Mouse (Mus musculus) induced T-regulatory cell, adult 2 months (primary cell): ENCODE data around the gene Csnk1e.
"Not testable (repeated sequence)": the region's sequence is repeated elsewhere in the genome, so short reads cannot be mapped to it uniquely, and the experiment has no call there.

Source experiments
- DNase-seq: peaks from one replicate; pipeline ENCODE4 v3.0.0-alpha.2; 2012; ENCODE audit warnings: low read depth

Gene Csnk1e

DNA sequence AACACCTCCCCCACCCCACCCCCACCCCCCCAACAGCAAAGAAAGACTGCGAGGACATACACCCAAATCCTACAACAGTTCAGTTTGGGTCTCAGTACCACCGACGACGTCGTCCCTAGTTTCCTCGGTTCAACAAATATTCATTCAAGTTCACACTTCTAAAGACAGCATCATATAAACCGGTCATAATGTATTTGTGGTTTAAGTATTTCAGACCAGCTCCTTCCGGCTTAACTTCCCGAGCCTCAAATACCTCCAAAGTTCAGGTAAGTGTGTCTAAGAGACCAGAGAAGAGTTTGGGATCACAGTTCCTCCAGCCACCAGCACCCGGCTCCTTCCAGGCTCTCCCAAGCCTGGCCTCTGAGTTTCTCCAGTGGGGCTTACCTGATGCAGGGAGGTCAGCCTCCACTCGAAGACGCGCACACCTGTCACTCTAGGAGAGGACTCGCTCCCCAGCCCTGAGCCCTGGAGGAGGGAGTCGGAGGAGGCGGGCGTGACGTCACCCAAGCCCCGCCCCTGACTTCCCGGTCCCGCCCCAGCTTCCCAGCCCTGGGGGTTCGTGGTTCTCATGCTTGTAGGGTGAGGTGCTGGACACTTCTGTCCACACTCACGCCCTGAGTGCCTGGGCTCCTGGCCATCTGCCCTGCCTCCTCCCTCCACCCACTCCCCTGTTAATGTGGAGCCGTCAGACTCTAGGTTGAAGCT is at the start of gene Csnk1e:
Gene Csnk1e, minus strand, starts transcription at position 461 of the 705 bp plus-strand sequence.
- peak; percentile 70 for DNase-seq

DNA sequence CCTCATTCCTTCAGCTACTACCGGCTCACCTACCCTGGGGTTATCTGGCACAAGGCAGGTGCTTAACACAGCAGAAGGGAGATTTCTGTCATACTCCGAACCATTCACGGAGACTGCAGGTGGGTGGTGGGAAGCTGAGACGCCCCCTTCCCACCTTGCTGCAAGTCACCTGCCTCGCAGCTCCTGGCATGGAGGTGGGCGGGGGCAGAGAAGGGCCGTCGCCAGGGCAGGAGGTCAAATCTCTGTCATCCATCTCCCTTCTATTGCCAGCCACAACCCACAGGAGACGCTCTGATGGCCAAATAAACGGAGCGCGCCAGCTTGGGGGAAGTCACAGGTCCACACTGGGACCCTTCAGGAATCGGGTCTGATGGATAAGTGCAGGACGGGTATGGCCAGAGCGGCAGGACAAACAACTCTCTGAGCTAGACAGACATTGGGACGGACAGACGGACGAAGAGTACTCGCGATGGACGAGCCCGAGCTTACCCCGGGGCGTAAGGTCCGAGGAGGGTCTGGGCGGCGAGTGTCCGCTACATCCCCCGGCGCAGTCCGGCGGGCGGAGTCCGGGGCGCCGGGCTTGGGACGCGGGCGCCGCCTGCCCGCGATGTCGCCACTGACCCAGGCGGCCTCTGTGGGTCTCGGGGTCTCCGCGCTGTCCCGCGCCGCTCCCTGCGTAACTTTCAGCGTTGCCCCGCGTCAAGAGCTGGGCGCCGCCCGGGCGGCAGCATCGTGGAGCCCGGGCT is 49.5 kb upstream of the Csnk1e start, which contains the start of gene Kcnj4:
Gene Kcnj4, minus strand, starts transcription at position 535 of the 746 bp plus-strand sequence.
- no peak for DNase-seq

DNA sequence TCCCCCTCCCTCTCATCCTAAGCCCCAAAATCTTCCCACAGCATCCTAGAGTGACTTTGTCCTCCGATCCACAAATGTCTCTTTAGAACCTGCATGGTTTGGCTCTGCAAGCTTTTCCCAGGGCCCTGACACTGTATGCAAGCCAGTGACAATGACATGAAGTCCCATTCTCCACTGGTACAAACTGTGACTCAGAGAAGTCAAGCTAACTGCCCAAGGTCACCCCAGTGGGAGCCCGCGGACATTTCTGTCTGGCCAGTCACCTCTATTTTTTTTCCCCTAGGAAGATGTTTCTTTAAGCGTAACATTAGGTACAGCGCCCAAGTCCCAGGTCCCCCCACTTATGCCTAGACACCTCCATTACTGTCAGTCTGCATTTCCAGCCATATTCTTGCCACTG is 48.1 kb upstream of the Csnk1e start:
- DNase-seq: no peak

DNA sequence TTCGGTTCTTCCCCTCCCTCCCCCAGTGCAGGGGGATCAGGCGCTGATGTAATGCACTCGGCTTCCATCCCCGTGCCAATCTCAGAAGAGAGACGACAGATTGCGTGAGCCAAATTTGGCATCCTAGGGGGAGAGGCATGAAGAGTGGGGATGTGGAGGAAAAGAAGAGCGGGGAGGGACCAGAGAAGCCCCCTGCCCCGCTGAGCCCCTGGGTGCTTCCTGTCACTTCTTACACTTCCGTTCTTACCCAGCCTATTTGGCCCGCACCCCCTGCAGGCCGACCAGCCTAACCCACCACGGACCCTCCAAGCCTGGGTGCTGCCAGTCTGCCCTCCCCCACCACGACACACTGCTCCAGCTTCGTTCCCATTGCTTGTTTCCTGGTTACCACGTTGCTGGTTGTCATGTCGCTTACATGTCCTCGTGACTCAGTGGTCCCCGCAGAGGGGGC is 47.5 kb upstream of the Csnk1e start:
- no peak for DNase-seq

- no peak for DNase-seq
Measured at GRCm38 (mm10) chr15:79500110-79500509, 44.7 kb upstream of the Csnk1e start.

DNA sequence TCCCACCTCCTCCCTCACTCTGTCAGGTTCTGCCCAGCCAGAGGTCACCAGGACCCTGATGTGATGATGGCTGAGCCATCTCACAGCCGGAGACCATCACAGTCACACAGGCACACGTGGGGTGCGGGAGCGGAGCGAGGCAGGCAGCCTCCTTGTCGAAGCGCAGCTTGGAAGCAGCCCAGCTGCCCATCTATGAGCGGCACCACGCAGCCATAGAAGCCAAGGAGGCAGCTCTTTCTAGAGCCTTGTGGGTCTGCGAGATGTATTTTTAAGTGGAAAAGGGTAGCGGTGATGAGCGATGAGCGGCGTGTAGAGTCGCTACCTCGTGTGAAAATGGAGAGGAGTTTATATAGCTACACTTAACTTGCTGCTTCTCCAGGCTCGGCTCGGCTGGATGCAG is 38.2 kb upstream of the Csnk1e start:
- DNase-seq: no peak

DNA sequence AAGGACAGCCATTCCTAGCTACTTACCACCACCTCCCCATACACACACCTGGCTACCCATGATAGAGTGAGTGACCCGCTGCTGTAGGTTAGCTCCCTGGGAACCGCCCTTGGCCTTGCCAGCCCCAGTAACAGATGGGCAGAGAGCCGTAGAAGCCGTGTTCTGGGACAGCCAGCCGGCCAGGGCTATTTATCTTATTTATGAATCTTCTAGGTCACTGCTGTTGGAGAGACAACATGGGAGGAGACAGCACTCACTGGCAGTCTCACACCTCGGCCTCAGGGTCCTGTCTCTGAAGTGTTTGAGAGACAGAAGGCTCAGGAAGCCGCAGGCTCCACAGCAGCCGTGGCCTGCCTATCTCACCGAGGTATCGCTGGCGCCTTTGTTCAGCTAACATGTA is 34.1 kb upstream of the Csnk1e start:
- DNase-seq: no peak

DNA sequence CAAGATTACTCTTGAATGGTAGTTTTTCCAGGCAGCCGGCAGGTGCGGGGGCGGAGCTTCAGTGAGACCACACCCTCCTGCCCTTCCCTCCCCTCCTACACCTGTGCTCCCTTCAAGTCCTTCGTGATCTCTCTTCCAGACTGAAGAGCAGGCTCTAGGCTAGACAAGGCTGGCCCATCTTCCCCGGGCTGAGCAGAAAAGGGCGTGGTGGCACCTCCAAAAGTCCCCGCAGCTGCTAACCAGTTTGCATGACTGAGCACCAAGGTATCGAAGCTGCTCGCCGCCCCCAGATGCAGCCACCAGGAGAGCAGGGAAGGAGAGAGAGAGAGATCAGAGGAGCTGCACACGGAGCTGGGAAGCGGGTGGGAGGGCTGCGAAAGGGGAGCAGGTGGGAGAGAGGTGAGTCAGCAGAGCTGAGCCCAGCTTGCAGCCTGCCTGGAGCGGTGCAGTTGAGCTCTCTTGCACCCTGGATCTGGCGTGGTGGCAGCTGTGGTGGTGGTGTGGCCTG is 25.9 kb upstream of the Csnk1e start:
- DNase-seq: no peak

DNA sequence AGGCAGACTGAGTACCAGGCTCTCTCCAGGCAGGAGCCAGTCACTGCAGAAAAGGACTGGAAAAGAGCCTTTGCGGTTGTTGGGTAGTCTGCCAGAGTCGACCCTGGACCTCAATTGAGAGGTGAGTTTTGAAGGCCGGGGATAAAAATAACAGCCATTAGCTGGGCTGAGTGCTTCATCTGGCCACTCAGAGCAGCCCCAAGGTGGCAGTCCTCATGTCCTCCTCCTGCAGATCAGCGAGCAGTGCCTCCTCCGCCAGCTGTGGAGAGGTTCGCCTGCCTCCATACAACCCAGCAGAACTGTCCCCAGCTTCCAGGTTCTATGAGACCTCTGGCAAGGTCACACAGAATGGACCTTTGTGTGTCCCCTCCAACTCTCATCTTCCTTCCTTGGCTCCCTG is 21.9 kb upstream of the Csnk1e start:
- no peak for DNase-seq

- peak; percentile 49 for DNase-seq
Measured at GRCm38 (mm10) chr15:79473638-79474355, 18.4 kb upstream of the Csnk1e start.

- DNase-seq: peak; percentile 49
Measured at GRCm38 (mm10) chr15:79473042-79473441, 17.7 kb upstream of the Csnk1e start.

DNA sequence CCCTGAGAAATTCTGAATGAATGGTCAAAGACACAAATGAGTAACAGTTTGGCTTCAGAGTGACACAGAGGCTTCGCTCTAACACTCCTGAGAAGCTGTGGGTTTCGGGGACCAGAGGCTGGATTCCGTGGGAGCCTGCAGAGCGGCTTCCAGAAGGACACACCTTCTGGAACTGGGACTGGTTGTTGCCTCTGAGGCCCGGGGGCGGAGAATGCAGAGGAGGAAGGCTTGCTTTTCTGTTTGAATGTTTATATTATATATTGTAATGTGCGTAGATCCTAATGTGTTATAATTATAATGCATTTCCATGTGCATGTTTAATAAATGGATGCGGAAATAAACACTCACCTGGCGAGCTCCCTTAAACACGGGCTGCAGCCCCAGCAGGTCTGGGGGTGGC is 15.7 kb upstream of the Csnk1e start:
- DNase-seq: no peak

DNA sequence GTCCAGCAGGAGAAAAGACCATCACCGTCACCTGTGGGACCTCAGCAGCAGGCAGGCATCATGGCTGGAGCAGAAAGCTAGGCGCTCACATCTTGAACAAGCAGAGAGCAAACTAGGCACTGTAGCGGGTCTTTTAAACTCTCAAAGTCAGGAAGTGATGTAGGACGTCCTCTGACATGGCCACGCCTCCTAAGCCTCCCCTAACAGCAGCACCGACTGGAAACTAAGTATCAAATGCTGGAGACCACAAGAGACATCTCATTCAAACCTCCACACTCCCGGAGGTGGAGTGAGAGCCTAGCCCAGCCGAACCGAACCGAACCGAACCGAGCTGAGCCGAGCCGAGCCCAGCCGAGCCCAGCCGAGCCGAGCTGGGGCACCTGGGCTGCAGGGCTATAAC is 15.2 kb upstream of the Csnk1e start:
- DNase-seq: no peak

- DNase-seq: no peak
Measured at GRCm38 (mm10) chr15:79469577-79469976, 14.2 kb upstream of the Csnk1e start.

DNA sequence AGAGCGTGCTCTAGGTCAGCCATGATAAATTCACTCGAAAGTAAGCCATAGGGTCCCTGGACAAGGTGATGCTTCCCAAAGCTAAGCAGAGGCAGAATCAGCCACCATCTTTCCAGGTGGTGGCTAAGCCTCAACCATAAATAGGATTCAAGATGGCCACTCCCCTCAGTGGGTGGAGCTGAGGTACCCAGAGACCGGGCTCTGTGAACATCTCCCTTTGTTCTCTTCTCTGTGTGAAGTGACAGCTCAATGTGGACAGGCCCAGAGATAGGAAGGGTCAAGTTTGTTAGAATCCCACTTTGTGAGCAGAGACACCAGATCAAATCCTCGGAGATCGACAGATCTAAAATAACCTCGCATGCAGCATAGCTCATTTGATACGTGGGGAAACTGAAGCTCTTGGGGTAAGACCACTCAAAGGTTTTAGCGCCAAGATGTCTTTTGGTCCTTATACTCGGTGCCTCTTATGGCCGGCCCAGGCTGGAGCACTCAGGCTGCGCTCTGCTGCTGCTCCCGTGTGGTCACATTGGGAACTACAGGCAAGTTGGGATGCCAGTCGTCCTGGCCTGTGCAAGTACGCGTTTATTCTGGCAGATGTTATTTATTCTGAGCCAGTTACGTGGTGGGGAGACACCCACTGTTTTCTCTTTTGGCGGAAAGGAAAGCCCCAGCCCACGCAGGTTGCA is 11.4 kb upstream of the Csnk1e start:
- peak; percentile 85 for DNase-seq

DNA sequence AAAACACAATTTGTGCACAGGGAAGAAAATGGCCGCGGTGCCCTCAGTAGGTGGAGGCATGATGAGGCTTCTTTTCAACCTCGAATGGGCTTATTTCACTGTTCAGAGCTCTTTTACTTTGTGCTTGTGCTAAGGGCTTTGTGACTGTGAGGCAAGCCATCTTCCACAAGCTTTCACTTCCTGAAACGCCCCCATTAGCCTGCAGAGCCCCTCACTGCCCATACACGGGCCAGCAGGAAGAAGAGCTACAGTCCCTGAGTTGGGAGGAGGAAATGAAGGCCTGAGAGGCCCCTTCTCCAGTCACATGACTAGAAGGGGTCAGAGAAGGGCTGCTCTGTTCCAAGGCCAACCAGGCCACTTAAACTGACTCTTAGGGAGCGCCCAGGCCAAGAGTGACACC is 1.2 kb upstream of the Csnk1e start:
- DNase-seq: no peak

GRCm38 (mm10) chr15:79456104-79456503 is 738 bp upstream of the Csnk1e start:
- DNase-seq: not testable (repeated sequence)

- DNase-seq: no peak
Measured at GRCm38 (mm10) chr15:79453831-79454230, 1.5 kb downstream of the Csnk1e start.

DNA sequence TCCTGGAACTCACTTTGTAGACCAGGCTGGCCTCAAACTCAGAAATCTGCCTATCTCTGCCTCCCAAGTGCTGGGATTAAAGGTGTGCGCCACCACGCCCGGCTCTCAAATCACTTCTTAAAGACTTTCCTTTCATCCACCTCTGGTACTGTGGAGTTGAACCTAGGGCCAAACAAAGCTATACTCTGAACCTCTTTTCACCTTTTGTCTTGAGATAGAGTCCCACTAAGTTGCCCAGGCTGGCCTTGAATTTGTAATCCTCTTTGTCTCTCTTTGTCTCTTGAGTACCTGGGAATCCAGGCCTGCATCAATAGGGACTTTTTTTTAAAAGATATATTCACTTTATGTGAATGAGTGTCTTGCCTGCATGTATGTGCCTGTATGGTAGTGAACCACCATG is 7.3 kb downstream of the Csnk1e start:
- no peak for DNase-seq

DNA sequence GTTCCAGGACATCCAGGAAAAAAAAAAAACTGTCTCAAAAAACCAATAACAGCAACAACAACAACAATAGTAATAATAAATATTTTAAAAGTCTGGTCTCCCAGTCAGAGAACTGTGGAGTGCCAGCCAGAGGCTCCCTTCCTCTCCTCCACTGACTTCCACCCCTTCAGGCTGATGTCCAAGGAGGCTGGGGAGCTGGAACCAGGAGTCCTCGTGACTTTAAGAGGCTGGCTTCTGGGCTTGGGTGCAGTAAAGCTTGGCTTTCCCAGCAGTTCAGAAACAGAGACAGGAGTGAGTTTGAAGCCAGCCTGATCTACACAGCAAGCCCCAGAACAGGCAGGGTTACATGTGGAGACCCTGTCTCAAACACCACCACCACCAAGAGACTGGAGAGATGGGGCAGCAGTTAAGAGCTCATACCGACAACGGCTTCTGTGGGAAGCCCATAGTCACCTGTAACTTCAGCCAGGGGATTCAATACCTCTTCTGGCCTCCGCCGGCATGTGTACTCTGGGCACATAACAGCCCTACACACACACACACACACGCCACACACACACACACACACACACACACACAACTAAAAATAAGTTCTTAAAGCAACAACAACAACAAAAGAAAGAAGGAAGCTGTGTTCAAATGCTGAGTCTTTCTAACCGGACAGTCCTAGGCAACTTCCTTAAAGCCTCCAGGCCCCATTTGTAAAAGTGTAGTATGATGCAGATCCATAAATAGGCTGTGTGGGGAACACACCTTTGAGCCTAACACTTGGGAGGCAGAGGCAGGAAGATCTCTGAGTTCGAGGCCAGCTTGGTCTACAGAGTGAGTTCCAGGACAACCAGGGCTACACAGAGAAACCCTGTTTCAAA is 9.3 kb downstream of the Csnk1e start:
- DNase-seq: no peak

DNA sequence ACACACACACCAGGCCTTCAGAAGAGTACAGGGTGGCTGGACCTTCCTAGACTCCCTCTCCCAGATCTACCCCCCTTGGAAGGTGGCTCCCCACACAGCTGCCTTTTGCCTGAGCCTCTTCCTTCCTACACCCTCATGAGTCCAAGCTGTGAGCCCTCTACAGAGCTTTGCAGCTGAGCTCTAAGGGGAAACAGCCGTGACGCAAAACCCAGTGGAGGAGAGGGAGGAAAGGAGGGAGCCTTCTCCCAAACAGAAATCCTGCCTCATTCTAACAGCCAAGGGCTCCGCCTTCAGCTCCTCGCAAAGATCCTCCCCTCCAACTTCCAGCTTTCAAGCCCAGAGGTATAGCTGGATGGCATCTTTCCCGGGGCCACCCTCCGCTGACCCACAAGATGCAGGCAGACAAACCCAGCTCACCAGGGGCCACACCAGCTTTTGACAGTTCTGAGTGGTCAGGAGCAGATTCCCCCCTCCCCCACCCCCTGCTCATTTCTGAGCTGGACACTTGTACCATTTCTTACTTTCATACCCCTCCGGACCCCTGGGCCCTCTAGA is 11.4 kb downstream of the Csnk1e start:
- DNase-seq: no peak
